Comparison of ENCODE assay signal across 9 mouse cellular contexts in the genomic region with DNA sequence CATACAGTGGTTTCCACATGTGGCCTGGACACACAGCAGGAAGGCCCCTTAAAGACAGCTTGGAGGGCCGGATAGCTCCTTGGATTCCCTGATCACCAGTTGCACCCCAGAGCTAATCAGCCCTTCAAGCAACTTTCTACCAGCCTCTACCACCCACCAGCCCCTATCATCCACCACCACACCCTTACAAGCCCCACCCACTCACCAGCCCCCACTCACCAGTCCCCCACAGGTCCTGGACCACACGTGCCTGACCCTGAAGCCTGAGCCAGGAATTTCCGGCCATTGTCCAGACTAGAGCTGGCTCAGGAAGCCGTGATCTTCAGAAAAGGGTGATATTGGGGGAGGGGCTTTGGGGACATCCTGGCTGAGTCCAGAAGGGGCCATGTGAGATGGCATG. TPM values are rescaled to one million over a fixed set of nuclear protein-coding genes. Genes with fewer than 3 reads are reported as not detected.
DNase-seq lines count a peak whose midpoint lies in the region; ATAC-seq and TF ChIP-seq lines count a peak whose summit lies in the region.
"Had no signal": no experiment of that assay in that cellular context is flagged by ENCODE, and none has a peak within 500 bp of the region (broad histone marks: within the 10 kb centered on the region; RNA-seq: fewer than 3 reads in every experiment).

No protein-coding gene starts in this region.

- TF ChIP-seq CTCF in liver, embryonic 14.5 days (IDR thresholded peaks at IDR 0.05; ENCODE audit: low read depth) = no peak

- no peaks in the 10 kb centered on the region for H3K27me3 ChIP-seq in liver, embryonic 14.5 days (ENCODE audit: control insufficient read depth, insufficient read depth, low read length)

- peak; percentile 67 for DNase-seq in MEL-GATA-1-ER (ENCODE audit: extremely low read depth, low read depth)
- peak; percentile 74 for DNase-seq in adrenal gland, postnatal 14 days
- peak; percentile 72 for DNase-seq in heart, postnatal 4 days
- no peak for DNase-seq in liver, embryonic 14.5 days (ENCODE audit: low read depth in 3 of 3, low spot score in 3 of 3)
- no peak for DNase-seq in urinary bladder, postnatal 4 days (ENCODE audit: low spot score in 2 of 2)
- DNase-seq in thymus, postnatal 0 days (ENCODE audit: low spot score) = no peak
- no peak for DNase-seq in spleen, postnatal 14 days (ENCODE audit: low spot score in 2 of 2)

- peak; percentile 78 for ATAC-seq in liver, embryonic 14.5 days (ENCODE audit: insufficient read depth)
- ATAC-seq: activated CD4-positive, CD25-positive, alpha-beta regulatory T cell, adult 4 months had no signal

- no peaks in the 10 kb centered on the region for H3K36me3 ChIP-seq in liver, embryonic 14.5 days (replicated peaks; ENCODE audit: control insufficient read depth, insufficient read depth, low read depth)
- H3K36me3 ChIP-seq: limb, embryonic 12.5 days had no signal

- peak overlapping the region; percentile 34 for H3K27ac ChIP-seq in liver, embryonic 14.5 days
- H3K27ac ChIP-seq: limb, embryonic 12.5 days had no signal

- peaks cover 16 to 69% of the 10 kb centered on the region in 2 experiments for H3K4me1 ChIP-seq in liver, embryonic 14.5 days (replicated peaks; ENCODE audit: control insufficient read depth in 2 of 2, insufficient read depth in 2 of 2, low read length in 1 of 2)

- 17% methylated on average over 4 of the region's 4 CpGs for WGBS in liver, embryonic 14.5 days (ENCODE audit: insufficient replicate concordance)

- peak; percentile 32 for TF ChIP-seq EP300 in liver, embryonic 14.5 days (IDR thresholded peaks at IDR 0.05; ENCODE audit: low read depth)

- peak overlapping the region; percentile 5 for H3K9ac ChIP-seq in liver, embryonic 14.5 days (replicated peaks)
- H3K9ac ChIP-seq: limb, embryonic 12.5 days had no signal

- peak overlapping the region; percentile 18 to 26 for H3K4me3 ChIP-seq in liver, embryonic 14.5 days (ENCODE audit: insufficient read depth in 1 of 2, low read depth in 2 of 2, low read length in 2 of 2)
- H3K4me3 ChIP-seq: limb, embryonic 12.5 days had no signal

- peak overlapping the region; percentile 60 for H3K4me2 ChIP-seq in liver, embryonic 14.5 days (ENCODE audit: low read depth)
- H3K4me2 ChIP-seq: limb, embryonic 12.5 days had no signal

- no peaks in the 10 kb centered on the region for H3K9me3 ChIP-seq in liver, embryonic 14.5 days (ENCODE audit: control insufficient read depth, low read length)
- H3K9me3 ChIP-seq: limb, embryonic 12.5 days had no signal

RNA-seq across cellular contexts. Expression of gene Egfl7, which starts 3.9 kb away (rescaled TPM):
- total RNA-seq in adrenal gland, postnatal 14 days (2021) = 217 and 247 TPM in 2 replicates
- 100 to 1,000 TPM; 317 to 343 TPM for total RNA-seq in heart, postnatal 4 days (2021)
- polyA plus RNA-seq in liver, embryonic 14.5 days (2012; rRNA removed) = 61.7 and 68.0 TPM in 2 replicates
- 46.8 and 47.6 TPM in 2 replicates for polyA plus RNA-seq in liver, embryonic 14.5 days (2014; fragmentation: Nextera tagmentation; extraction: Ambion mirVana)
- polyA plus RNA-seq in thymus, postnatal 0 days (2015; fragmentation: Nextera tagmentation; extraction: Ambion mirVana) = 43.6 and 50.0 TPM in 2 replicates

RNA-seq across cellular contexts. Expression of gene Gm20532, which starts 10.6 kb away (rescaled TPM):
- not detected in 2 replicates for total RNA-seq in adrenal gland, postnatal 14 days (2021)
- not detected for total RNA-seq in heart, postnatal 4 days (2021)
- not detected in 2 replicates for polyA plus RNA-seq in liver, embryonic 14.5 days (2012; rRNA removed)
- not detected in 2 replicates for polyA plus RNA-seq in liver, embryonic 14.5 days (2014; fragmentation: Nextera tagmentation; extraction: Ambion mirVana)
- not detected in 2 replicates for polyA plus RNA-seq in thymus, postnatal 0 days (2015; fragmentation: Nextera tagmentation; extraction: Ambion mirVana)
- polyA plus RNA-seq: activated CD4-positive, CD25-positive, alpha-beta regulatory T cell, adult 4 months had no signal

RNA-seq across cellular contexts. Expression of gene Agpat2, which starts 28.4 kb away (rescaled TPM):
- 271 and 405 TPM in 2 replicates for total RNA-seq in adrenal gland, postnatal 14 days (2021)
- 10 to 100 TPM; 23.9 to 25.4 TPM for total RNA-seq in heart, postnatal 4 days (2021)
- 27.2 and 29.8 TPM in 2 replicates for polyA plus RNA-seq in liver, embryonic 14.5 days (2012; rRNA removed)
- polyA plus RNA-seq in liver, embryonic 14.5 days (2014; fragmentation: Nextera tagmentation; extraction: Ambion mirVana) = 31.4 and 32.8 TPM in 2 replicates
- 14.7 and 14.9 TPM in 2 replicates for polyA plus RNA-seq in thymus, postnatal 0 days (2015; fragmentation: Nextera tagmentation; extraction: Ambion mirVana)

RNA-seq across cellular contexts. Expression of gene Fam69b, which starts 52.4 kb away (rescaled TPM):
- 10.0 and 12.3 TPM in 2 replicates for total RNA-seq in adrenal gland, postnatal 14 days (2021)
- total RNA-seq in heart, postnatal 4 days (2021) = 1 to 10 TPM; 6.1 to 7.0 TPM
- polyA plus RNA-seq in liver, embryonic 14.5 days (2012; rRNA removed) = 0.78 and 0.94 TPM in 2 replicates
- polyA plus RNA-seq in liver, embryonic 14.5 days (2014; fragmentation: Nextera tagmentation; extraction: Ambion mirVana) = 0.70 and 0.78 TPM in 2 replicates
- polyA plus RNA-seq in thymus, postnatal 0 days (2015; fragmentation: Nextera tagmentation; extraction: Ambion mirVana) = 11.9 and 12.2 TPM in 2 replicates

RNA-seq across cellular contexts. Expression of gene Notch1, which starts 59.4 kb away (rescaled TPM):
- total RNA-seq in adrenal gland, postnatal 14 days (2021) = 27.5 and 35.7 TPM in 2 replicates
- 10 to 100 TPM; 55.3 to 62.3 TPM for total RNA-seq in heart, postnatal 4 days (2021)
- 1.7 and 1.8 TPM in 2 replicates for polyA plus RNA-seq in liver, embryonic 14.5 days (2012; rRNA removed)
- polyA plus RNA-seq in liver, embryonic 14.5 days (2014; fragmentation: Nextera tagmentation; extraction: Ambion mirVana) = 2.1 and 2.3 TPM in 2 replicates
- 44.3 and 54.9 TPM in 2 replicates for polyA plus RNA-seq in thymus, postnatal 0 days (2015; fragmentation: Nextera tagmentation; extraction: Ambion mirVana)

Comparison
In these comparisons a context has a peak if more than half of its experiments do, and no peak if none do; other contexts are left out.
1. DNase-seq: peak in MEL-GATA-1-ER (single experiment), adrenal gland, postnatal 14 days (single experiment) and heart, postnatal 4 days (single experiment); none in liver, embryonic 14.5 days (0 of 3), urinary bladder, postnatal 4 days (0 of 2), thymus, postnatal 0 days (single experiment) and spleen, postnatal 14 days (0 of 2).
2. RNA of gene Agpat2, which starts 28.4 kb away (total RNA-seq): 271 to 405 TPM in adrenal gland, postnatal 14 days; 23.9 to 25.4 TPM in heart, postnatal 4 days; every median in the first group is over 10 times any median in the second.